Mouse (Mus musculus): Measurements from ENCODE around the gene Rgs1. TPM values are rescaled to one million over a fixed set of nuclear protein-coding genes. Genes with fewer than 3 reads are reported as not detected.

The Rgs1 gene
- total RNA-seq, 2 experiments from 2014 or later: 0.38 to 8.9 TPM

- no peak for ATAC-seq (replicated peaks; ENCODE audit: low FRiP score, poor library complexity, severe bottlenecking)
These were observed 48.5 kb downstream of the Rgs1 start for GRCm38 (mm10) chr1:144200496-144200895.

- no peak for ATAC-seq (replicated peaks; ENCODE audit: low FRiP score, poor library complexity, severe bottlenecking)
These were observed 49.5 kb downstream of the Rgs1 start for GRCm38 (mm10) chr1:144199538-144199937.

- no peak; the same call in 1 of the 2 replicates for ATAC-seq (replicated peaks; ENCODE audit: low FRiP score, poor library complexity, severe bottlenecking)
These were observed 51.4 kb downstream of the Rgs1 start for GRCm38 (mm10) chr1:144197684-144198083.

Other genes starting within 250 kb of the Rgs1 start
- gene Rgs2, start 245.1 kb downstream of the Rgs1 start, total RNA-seq (2015; ENCODE audit: low replicate concordance): 48.0 and 60.0 TPM in 2 replicates
- gene Rgs2, start 245.1 kb downstream of the Rgs1 start, total RNA-seq (2017; ENCODE audit: low replicate concordance): 26.3 and 40.9 TPM in 2 replicates
- not detected in 2 replicates for gene Rgs13, start 71.9 kb downstream of the Rgs1 start, total RNA-seq (2015; ENCODE audit: low replicate concordance)
- not detected in 2 replicates for gene Rgs13, start 71.9 kb downstream of the Rgs1 start, total RNA-seq (2017; ENCODE audit: low replicate concordance)

Data from erythroblast, adult 5-6 weeks (primary cell).